Mouse (Mus musculus): Measurements from ENCODE around the gene Gmcl1. TPM values are rescaled to one million over a fixed set of nuclear protein-coding genes. Genes with fewer than 3 reads are reported as not detected.

The Gmcl1 gene
- polyA plus RNA-seq (2016; fragmentation: Nextera tagmentation; extraction: Ambion mirVana), result 23.2 and 24.8 TPM in 2 replicates

DNA sequence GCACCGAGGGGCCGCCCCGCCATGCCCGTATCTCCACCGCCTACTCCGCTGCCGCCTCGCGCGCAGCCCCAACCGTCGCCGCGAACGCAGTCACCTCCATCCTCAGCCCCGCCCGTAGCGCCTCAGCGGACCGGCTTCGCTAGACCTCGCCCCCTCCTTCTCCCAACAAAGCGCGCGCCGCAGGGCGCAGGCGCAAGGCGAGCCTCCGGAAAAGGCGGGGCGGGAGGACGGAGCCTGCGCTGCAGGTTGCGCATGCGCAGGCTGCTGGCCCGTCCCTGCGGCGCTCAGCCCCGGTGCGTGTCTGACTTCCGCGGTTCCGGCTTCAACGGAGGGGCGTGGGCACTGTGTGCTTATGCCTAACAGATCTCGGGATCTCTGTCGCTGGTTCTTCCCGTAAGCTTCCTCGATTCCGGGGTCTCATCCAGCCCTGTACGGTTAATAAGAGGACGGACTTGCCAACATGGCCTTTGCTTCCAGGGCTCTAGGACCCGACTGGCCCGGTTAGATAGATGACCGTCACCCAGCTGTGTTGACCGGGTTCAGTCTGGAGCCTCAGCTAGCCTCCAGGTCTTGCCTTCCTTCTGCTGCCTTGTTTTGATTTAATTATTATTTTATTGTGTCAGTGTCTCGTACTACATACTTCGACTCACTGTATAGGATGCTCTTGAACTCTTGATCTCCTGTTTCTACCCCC, at the start of gene Gmcl1:
TSS of gene Gmcl1 (minus strand) at position 201 of the 694 bp plus-strand sequence.
- H3K9ac ChIP-seq, result peak within 1 kb of the TSS; percentile 82
- H3K4me3 ChIP-seq, result peak within 1 kb of the TSS; percentile 70
- under 1% methylated on average over 59 of the region's 59 CpGs for WGBS
- no peaks in the 10 kb centered on the region for H3K9me3 ChIP-seq (replicated peaks)
- peaks cover 10% of the 10 kb centered on the region for H3K4me1 ChIP-seq (replicated peaks)
- peak; percentile 96 for ATAC-seq (ENCODE audit: insufficient number of reproducible peaks, low FRiP score)
- H3K27me3 ChIP-seq (replicated peaks), result no peaks in the 10 kb centered on the region
- no peaks in the 10 kb centered on the region for H3K36me3 ChIP-seq
- peak within 1 kb of the TSS; percentile 65 for H3K27ac ChIP-seq (ENCODE audit: poor library complexity, severe bottlenecking)
- H3K4me2 ChIP-seq, result peak within 1 kb of the TSS; percentile 90

DNA sequence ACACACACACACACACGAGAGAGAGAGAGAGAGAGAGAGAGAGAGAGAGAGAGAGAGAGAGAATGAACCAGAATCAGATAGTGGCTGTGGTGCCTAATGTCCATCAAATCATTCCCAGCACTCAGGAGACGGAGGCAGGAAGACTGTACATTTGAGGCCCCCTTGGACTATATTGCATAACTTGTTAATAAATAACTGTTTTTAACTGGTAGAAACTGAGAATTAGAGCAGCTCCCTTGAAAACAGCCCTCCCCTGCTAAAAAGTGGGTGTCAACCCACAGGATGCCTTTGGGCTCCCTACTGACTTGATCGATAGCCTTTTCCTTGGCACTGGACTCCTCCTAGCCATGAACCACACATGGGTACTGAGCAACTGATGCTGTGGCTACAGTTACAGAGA, 49.2 kb upstream of the Gmcl1 start:
- WGBS, result 75% methylated on average over 2 of the region's 3 CpGs
- Histone ChIP-seq H3K9ac (no peak overlapping the region), H3K4me1 (replicated peaks) (no peaks in the 10 kb centered on the region), H3K4me3 (no peak overlapping the region), H3K27ac (ENCODE audit: poor library complexity, severe bottlenecking) (no peak overlapping the region), H3K27me3 (replicated peaks) (no peaks in the 10 kb centered on the region), H3K9me3 (replicated peaks) (no peaks in the 10 kb centered on the region), H3K4me2 (no peak overlapping the region), H3K36me3 (no peaks in the 10 kb centered on the region)
- no peak for ATAC-seq (ENCODE audit: insufficient number of reproducible peaks, low FRiP score)

DNA sequence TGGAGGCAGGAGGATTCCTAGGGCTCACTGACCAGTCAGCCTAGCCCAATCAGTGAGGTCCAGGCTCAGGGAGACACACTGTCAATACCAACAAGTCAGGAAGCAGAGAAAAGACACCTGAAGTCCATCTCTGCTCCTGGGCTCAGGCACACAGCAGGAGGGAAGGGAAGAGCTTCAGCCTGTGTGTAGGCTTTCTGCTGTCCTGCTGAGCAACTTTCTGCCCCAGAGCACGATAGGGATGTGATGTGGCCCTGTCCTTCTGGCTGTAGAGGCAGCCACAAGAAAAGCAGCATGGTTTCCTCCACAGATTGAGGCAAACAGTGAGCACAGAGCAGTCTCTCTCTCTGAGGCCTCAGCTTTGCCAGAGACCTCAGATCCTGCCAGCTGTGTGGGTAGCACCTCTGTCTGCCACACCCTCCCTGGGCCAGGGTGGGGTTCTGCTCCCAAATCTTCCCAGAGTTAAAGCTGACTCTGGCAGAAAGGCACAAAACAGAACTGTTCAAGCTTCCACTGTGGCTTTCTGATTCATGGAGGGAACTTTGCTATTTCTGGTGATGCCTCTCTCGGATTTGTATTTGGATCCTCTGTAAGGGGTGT, 48.3 kb upstream of the Gmcl1 start:
- peaks cover 5% of the 10 kb centered on the region for H3K4me1 ChIP-seq (replicated peaks)
- H3K4me3 ChIP-seq, result no peak overlapping the region
- ATAC-seq (ENCODE audit: insufficient number of reproducible peaks, low FRiP score), result no peak
- H3K9me3 ChIP-seq (replicated peaks), result no peaks in the 10 kb centered on the region
- H3K4me2 ChIP-seq, result no peak overlapping the region
- 38% methylated on average over 2 of the region's 2 CpGs for WGBS
- H3K36me3 ChIP-seq, result no peaks in the 10 kb centered on the region
- no peaks in the 10 kb centered on the region for H3K27me3 ChIP-seq (replicated peaks)
- H3K27ac ChIP-seq (ENCODE audit: poor library complexity, severe bottlenecking), result no peak overlapping the region
- H3K9ac ChIP-seq, result no peak overlapping the region; the same call in 1 of the 2 replicates

DNA sequence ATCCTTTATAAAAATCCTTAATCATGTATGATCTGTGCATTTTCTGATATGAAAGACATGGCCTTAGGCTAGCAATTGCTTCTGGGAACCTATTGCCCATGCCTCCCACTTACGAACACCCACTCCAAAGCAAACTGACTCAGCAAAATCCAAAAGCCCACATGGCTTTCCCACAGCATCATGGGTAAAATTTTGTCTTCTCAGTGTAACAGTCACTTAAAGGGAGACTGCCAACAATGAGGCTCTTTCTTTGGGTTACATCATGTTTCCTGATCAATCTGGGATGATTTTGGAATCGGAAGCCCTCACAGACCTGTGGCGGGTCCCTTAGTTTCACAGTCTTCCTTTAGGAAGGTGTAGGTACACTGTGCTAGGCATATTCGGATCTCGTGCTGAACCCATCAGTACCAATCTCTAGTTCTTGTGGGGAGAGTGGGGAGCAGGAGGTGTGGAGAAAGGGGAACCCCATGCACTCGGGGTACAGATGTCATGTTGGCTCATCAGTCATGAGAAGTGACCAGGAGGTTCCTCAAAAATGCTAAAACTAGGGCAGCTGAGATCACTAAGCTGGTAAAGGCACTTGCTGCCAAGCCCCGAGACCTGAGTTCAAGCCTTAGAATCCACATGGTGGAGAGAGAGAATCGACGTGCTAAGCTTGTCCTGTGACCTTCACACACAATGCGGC, 45.9 kb upstream of the Gmcl1 start:
- Histone ChIP-seq H3K9me3 (replicated peaks) (no peaks in the 10 kb centered on the region), H3K4me1 (replicated peaks) (peaks cover 12% of the 10 kb centered on the region), H3K27me3 (replicated peaks) (no peaks in the 10 kb centered on the region), H3K27ac (ENCODE audit: poor library complexity, severe bottlenecking) (no peak overlapping the region), H3K9ac (no peak overlapping the region), H3K4me3 (no peak overlapping the region), H3K36me3 (no peaks in the 10 kb centered on the region), H3K4me2 (no peak overlapping the region)
- ATAC-seq (ENCODE audit: insufficient number of reproducible peaks, low FRiP score), result no peak
- 86% methylated on average over 10 of the region's 10 CpGs for WGBS

DNA sequence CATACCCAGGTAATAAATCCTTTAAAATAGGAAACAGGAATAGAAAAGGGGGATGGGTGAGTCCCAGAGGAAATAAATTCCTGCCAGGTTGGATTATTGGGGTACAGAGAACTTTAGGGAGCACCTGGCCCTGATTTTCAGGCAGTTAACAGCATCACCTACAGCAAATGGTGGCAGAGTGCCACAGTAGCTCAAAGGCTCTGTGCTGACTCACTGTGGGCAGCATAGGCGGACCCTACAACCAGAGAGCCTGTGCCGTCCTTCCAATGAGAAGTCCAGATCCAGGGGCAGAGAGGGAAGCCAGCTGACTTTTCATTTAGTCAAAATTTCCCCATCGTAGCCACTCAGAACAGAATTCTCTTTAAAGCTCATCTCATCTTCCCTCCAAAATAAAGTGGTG, 44.0 kb upstream of the Gmcl1 start:
- H3K4me3 ChIP-seq, result no peak overlapping the region
- no peak for ATAC-seq (ENCODE audit: insufficient number of reproducible peaks, low FRiP score)
- H3K9me3 ChIP-seq (replicated peaks), result no peaks in the 10 kb centered on the region
- H3K27ac ChIP-seq (ENCODE audit: poor library complexity, severe bottlenecking), result no peak overlapping the region
- WGBS, result 81% methylated on average over 3 of the region's 3 CpGs
- no peak overlapping the region for H3K9ac ChIP-seq
- no peak overlapping the region for H3K4me2 ChIP-seq
- H3K4me1 ChIP-seq (replicated peaks), result peaks cover 12% of the 10 kb centered on the region
- no peaks in the 10 kb centered on the region for H3K36me3 ChIP-seq
- no peaks in the 10 kb centered on the region for H3K27me3 ChIP-seq (replicated peaks)

DNA sequence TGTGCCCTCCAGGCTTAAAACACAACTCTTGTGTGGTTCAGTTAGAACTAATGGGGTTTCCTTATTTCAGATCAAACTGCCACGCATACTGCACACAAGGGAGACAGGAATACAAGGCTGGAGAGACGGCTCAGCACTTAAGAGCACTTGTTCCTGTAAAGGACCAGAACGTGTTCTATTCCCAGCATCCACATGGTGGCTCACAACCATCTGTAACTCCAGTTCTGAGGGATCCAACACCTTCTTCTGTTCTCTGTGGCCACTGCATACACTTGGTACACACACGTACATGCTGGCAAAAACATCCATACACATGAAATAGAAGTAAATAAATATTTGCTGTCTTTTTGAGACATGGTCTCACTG, 43.5 kb upstream of the Gmcl1 start:
- Histone ChIP-seq H3K36me3 (no peaks in the 10 kb centered on the region), H3K9ac (no peak overlapping the region), H3K27ac (ENCODE audit: poor library complexity, severe bottlenecking) (no peak overlapping the region), H3K27me3 (replicated peaks) (no peaks in the 10 kb centered on the region), H3K9me3 (replicated peaks) (no peaks in the 10 kb centered on the region), H3K4me1 (replicated peaks) (peaks cover 12% of the 10 kb centered on the region), H3K4me3 (no peak overlapping the region), H3K4me2 (no peak overlapping the region)
- 43% methylated on average over 4 of the region's 4 CpGs for WGBS
- no peak for ATAC-seq (ENCODE audit: insufficient number of reproducible peaks, low FRiP score)

DNA sequence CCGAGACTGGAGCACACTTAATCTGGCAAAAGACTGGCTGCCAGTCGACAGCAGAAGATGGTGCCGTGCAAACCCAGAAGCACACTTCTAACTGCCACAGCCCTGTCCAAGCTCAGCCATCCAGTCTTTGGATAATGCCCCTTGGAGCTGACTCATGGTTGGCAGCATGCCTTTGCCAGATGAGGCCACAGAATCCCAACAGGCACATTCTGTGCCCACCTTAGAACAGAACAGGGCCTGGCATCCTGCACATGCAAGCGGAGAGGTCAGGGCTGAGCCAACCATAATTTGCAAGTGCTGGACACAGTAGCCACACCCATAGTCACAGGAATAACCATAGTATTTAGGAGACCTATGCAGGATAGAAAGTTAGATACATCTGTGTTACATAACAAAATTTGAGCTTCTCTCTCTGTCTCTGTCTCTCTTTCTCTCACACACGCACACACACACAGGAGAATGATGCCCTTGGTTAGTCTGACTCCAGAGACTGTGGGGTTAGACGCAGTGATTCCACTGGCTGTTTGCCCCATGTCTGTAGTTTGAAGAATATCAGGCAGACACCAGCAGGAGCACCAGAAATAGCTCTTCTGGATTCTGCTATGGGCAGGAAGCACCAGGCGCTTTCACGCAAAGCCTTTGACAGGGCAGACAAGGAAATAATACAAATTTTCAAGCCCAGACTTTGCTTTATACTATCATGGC, 43.0 kb upstream of the Gmcl1 start:
- Histone ChIP-seq H3K9ac (no peak overlapping the region), H3K4me3 (no peak overlapping the region), H3K27ac (ENCODE audit: poor library complexity, severe bottlenecking) (no peak overlapping the region), H3K36me3 (no peaks in the 10 kb centered on the region), H3K4me1 (replicated peaks) (peaks cover 12% of the 10 kb centered on the region), H3K9me3 (replicated peaks) (no peaks in the 10 kb centered on the region), H3K4me2 (no peak overlapping the region), H3K27me3 (replicated peaks) (no peaks in the 10 kb centered on the region)
- ATAC-seq (ENCODE audit: insufficient number of reproducible peaks, low FRiP score), result no peak
- WGBS, result 65% methylated on average over 8 of the region's 8 CpGs

DNA sequence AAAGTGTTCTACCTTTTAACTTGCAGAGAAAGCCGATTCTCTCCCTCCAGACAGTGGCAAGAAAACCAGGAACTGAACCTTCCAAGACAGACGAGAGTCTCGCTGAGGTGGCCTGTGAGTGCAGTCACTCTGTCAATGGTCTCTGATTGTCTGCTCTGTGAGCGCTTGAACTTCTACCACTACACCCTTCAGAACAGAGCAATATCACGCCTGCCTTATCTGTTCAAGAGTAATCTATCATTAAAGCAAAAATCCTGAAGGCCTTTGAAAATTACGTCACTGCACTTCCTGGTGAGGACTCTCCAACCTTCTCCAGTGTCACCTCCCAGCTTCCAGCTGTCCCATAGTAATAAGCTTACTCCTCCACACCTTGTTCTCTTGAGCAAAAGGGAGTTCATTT, 41.8 kb upstream of the Gmcl1 start:
- 59% methylated on average over 6 of the region's 6 CpGs for WGBS
- Histone ChIP-seq H3K4me2 (no peak overlapping the region), H3K36me3 (no peaks in the 10 kb centered on the region), H3K4me1 (replicated peaks) (peaks cover 12% of the 10 kb centered on the region), H3K9me3 (replicated peaks) (no peaks in the 10 kb centered on the region), H3K9ac (no peak overlapping the region), H3K27me3 (replicated peaks) (no peaks in the 10 kb centered on the region), H3K27ac (ENCODE audit: poor library complexity, severe bottlenecking) (no peak overlapping the region), H3K4me3 (no peak overlapping the region)
- no peak for ATAC-seq (ENCODE audit: insufficient number of reproducible peaks, low FRiP score)

DNA sequence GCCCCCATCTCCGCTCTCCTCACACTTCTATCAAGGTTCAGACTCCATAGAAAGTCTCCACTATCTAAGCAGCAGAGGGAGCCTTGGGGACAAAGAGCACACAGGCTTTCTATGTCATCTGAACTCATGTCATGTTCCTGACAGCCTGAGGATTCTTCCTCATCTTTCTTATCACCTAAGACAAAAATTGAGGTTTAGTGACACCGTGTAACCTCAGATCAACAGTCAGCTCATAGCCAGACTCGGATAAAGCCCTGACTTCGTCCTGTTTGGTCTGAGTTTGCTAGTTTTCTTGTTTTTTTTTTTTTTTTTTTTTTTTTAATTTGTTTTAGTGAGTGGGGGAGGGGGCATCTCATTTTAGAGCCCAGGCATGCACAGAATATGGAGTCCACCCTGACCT, 40.6 kb upstream of the Gmcl1 start:
- ATAC-seq (ENCODE audit: insufficient number of reproducible peaks, low FRiP score), result no peak
- no peaks in the 10 kb centered on the region for H3K36me3 ChIP-seq
- H3K27ac ChIP-seq (ENCODE audit: poor library complexity, severe bottlenecking), result no peak overlapping the region
- H3K9me3 ChIP-seq (replicated peaks), result no peaks in the 10 kb centered on the region
- H3K4me3 ChIP-seq, result no peak overlapping the region
- H3K4me1 ChIP-seq (replicated peaks), result peaks cover 12% of the 10 kb centered on the region
- 73% methylated on average over 4 of the region's 4 CpGs for WGBS
- H3K4me2 ChIP-seq, result no peak overlapping the region
- no peaks in the 10 kb centered on the region for H3K27me3 ChIP-seq (replicated peaks)
- no peak overlapping the region for H3K9ac ChIP-seq

DNA sequence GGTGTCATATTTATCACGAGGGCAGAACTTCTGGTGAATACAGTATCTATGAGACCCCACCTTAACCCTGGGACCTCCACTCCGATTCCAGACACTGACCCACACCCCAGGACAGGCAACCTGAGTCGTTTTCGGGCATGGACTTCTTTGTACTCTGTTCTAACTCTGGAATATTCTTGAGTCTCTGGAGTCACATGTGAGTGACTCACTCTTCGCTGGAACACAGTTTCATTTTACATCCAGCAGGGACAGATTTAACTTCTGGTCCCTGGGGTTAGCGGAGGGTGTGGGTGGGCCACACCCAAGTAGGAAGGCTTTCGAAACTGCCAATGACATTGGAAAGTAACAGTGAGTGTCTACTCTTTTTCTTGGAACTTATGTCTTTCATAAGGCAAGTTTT, 39.4 kb upstream of the Gmcl1 start:
- no peak overlapping the region for H3K9ac ChIP-seq
- H3K4me1 ChIP-seq (replicated peaks), result peaks cover 12% of the 10 kb centered on the region
- no peaks in the 10 kb centered on the region for H3K9me3 ChIP-seq (replicated peaks)
- no peak overlapping the region for H3K4me2 ChIP-seq
- 74% methylated on average over 7 of the region's 7 CpGs for WGBS
- ATAC-seq (ENCODE audit: insufficient number of reproducible peaks, low FRiP score), result no peak
- no peak overlapping the region for H3K4me3 ChIP-seq
- H3K36me3 ChIP-seq, result no peaks in the 10 kb centered on the region
- H3K27me3 ChIP-seq (replicated peaks), result no peaks in the 10 kb centered on the region
- no peak overlapping the region for H3K27ac ChIP-seq (ENCODE audit: poor library complexity, severe bottlenecking)

DNA sequence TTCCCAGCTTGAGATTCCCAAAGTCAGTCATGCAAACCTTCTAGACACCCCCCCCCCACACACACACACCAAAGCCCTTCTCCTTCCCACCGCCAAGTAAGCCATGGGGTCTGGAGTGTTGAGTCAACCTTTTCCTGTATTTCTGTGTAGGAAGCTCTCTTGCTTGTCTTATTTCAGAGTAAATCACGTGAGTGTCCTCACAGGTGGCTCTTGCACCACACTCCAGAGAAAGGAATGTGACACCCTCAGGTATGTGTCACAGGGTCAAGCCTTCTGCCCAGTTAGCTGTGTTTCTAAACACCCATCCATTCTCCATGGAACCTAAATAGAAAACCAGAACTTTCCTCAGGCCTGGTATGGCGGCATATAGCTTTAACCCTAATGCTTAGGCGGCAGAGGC, 35.8 kb upstream of the Gmcl1 start:
- no peaks in the 10 kb centered on the region for H3K27me3 ChIP-seq (replicated peaks)
- H3K9ac ChIP-seq, result no peak overlapping the region
- no peaks in the 10 kb centered on the region for H3K9me3 ChIP-seq (replicated peaks)
- no peak overlapping the region for H3K27ac ChIP-seq (ENCODE audit: poor library complexity, severe bottlenecking)
- ATAC-seq (ENCODE audit: insufficient number of reproducible peaks, low FRiP score), result no peak
- 82% methylated on average over 4 of the region's 4 CpGs for WGBS
- no peak overlapping the region for H3K4me2 ChIP-seq
- H3K4me1 ChIP-seq (replicated peaks), result no peaks in the 10 kb centered on the region
- H3K4me3 ChIP-seq, result no peak overlapping the region
- H3K36me3 ChIP-seq, result no peaks in the 10 kb centered on the region; the same call in 1 of the 2 replicates

Measured in heart, embryonic 12.5 days (tissue).